Mouse (Mus musculus) small intestine, adult 2 months (tissue): ENCODE results near the gene Terf2.

Experiments
- CTCF ChIP-seq: fragments of 200-500 bp; IDR thresholded peaks from 2 replicates; pipeline ENCODE4 v1.5.1; 2012; ENCODE audit warnings: low read depth, mild to moderate bottlenecking, control low read depth, inconsistent platforms, low read length, moderate library complexity, mixed read lengths; ENCODE audit not compliant: insufficient replicate concordance, insufficient read length; ENCODE audit errors: extremely low read depth
- POLR2A ChIP-seq: fragments of 200-500 bp; IDR thresholded peaks from 2 replicates; pipeline ENCODE4 v1.6.1; 2012; ENCODE audit warnings: low read depth, mild to moderate bottlenecking, control low read depth, inconsistent platforms, low read length, moderate library complexity

DNA sequence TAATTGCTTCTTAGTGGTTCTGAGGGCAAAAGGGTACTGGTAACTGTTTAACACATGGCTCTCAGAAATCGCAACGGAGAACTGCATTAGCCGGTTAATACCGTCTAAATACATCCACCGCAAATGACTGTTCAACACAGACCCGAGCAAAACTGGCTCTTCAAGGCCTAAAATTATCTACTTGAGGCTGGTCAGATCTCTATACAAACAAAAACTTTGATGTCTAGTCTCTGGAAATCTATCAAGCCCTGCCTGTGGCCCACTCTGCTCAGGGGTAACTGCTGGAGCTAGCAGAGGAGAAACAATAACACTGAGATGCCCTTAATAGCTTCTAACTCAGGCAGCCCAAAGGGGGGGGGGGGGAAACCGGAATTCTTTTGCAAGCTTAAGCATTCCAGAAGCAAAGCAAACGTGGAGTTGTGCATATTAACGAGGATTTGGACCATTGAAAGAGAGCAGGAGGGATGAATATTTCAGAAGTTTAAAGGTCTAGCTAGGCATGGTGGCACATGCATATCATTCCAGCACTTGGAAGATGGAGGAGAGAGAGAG, 26.8 kb upstream of the Terf2 start:
- TF ChIP-seq CTCF (no peak), POLR2A (no peak)
